Mouse (Mus musculus): ENCODE measurements around the gene Gbf1. TPM values are rescaled to one million over a fixed set of nuclear protein-coding genes. Genes with fewer than 3 reads are reported as not detected.

Gbf1 gene
- 419 and 633 TPM in 2 replicates for polyA plus RNA-seq (2012; ENCODE audit: low replicate concordance)

DNA sequence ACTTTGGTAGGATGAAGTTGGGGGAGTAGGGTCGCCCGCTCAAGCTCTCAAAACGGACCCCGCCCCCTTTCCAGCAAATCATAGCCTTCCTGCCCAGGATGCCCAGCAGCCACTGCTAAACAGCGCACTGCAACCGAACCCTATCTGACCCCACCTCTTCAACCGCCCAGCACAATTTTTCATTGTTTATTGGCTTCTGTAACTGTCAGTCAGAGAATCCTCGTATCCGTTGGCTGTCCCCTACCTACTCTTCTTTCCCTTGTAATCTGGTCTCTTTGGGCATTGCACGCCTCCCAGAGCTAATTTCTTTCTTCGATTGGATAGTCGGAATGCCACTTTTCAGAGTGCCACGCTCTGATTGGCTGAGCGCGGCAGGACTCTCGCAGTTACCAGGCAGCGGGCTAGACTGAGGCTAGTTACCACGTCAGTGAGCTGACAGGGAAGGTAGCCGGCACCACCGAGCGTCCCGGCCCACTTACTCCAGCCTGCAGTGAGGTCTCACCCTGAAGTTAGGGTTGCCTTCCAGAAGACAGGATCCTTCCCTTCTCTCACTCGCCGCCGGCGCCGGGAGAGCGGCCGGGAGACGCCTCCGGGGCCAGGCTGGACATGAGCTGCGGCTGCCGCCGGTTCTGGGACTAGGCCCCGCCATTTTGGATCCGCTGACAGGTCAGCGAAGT, at the start of gene Gbf1:
Gene Gbf1, plus strand, starts transcription at position 383 of the 677 bp plus-strand sequence.

DNA sequence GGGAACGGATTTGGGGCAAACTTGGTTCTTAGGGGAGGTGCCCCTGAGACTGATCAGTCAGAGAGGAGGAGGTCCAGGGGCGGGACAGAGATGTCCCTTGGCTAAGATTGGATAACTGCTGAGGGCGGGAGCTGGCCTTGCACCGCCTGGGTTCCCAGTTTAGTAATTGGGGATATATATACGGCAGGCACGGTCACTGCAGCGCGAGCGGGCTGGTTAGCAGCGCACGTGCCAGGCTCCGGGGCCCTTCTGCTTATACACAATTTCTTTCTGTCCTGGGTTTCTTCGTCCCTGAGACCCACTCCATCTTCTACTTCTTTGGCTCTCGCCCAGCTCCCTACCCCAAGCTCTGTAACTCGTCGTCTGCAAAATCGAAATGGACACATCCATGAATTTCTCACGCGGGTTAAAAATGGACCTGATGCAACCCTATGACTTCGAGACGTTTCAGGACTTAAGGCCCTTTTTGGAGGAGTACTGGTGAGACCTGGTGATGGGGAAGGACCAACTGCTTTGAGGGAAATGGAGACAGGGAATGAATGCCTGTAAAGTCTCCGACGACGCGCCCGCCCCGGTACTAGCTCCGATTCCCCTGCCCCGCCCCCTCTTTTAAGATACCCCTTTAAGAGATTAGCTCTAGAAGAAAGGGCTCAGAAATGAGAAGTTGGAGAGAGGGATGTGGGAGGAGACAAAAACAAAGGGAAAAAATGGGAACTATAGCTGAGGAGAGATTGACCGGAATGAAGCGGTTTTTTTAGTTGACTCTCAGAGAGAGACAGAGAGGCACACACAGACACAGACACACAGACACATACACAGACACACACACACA, 20.4 kb upstream of the Gbf1 start, which contains the start of gene Elovl3:
Gene Elovl3, plus strand, starts transcription at position 204 of the 832 bp plus-strand sequence.

DNA sequence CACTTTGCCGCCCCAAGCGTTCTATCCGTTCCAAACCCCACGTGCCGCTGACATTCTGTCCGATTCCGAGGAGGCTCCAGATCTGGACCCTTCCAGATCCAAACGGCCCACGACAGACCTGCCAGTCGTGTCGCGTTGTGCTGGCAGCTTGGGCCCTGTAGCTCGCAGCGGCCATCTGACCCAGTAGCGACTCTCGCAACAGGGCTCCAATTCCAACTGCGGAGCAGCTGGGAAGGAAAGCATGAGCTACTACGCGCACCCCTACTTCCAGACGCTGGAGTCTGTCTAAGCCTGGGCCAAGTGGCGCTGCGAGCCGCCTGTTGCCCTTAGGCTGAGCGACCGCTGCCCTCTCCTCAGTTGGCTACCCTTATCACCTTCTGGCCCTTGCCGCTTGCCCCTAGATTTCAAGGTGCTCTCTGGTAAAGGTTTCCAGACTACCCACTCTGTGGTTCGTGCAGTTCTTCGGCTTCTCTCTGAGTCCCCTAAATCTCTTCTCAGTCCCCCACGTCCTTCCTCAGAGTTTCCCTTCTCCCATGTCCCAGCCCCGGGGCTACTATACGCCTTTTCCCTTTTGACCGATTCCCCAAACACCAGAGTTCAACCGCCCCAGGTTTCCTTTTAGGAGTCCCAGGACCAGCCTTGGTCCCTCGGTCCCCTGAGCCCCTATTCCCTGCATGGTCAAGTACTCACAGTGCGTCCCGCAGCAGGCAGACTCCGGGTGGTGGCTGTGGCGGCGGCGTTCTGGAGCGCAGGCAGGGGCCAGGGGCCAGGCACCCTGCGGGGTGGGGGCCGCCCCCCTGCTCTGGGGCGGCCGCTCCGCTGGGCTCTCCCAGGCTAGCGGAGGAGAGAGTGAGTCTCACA, 4.6 kb upstream of the Gbf1 start, which contains the start of gene Pitx3:
Gene Pitx3, minus strand, starts transcription at position 816 of the 861 bp plus-strand sequence.

DNA sequence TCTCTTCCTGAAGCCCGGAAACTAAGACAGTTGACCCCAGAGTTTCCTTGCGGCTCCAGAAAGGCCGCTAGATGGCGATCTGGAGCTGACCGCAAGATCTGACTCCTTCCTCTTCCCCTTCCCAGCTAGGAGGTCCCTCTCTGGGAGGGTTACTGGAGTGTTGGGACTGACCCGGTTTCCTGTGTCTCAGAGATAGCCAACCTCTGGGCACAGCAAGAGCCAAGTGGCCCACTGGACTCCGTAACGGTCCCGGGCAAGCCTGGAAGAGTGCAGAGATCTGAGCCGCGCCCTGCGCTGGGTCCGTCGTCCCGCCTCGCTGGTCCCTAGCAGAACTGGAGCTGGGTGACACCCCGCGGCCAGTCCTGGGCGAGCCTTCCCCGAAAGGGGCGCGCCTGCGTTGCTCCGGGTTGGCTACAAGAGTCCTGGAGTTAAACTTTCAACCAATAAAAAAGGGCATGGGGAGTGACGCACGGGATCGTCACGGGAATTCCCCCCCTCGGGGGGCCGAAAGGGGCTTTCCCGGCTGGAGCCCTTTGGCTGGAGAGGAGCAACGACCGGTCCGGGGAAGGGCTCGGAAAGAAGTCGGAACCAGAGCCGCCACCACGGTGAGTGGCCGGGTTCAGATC, 152.0 kb downstream of the Gbf1 start, which contains the start of gene Nfkb2:
Gene Nfkb2, plus strand, starts transcription at position 105 of the 626 bp plus-strand sequence.

DNA sequence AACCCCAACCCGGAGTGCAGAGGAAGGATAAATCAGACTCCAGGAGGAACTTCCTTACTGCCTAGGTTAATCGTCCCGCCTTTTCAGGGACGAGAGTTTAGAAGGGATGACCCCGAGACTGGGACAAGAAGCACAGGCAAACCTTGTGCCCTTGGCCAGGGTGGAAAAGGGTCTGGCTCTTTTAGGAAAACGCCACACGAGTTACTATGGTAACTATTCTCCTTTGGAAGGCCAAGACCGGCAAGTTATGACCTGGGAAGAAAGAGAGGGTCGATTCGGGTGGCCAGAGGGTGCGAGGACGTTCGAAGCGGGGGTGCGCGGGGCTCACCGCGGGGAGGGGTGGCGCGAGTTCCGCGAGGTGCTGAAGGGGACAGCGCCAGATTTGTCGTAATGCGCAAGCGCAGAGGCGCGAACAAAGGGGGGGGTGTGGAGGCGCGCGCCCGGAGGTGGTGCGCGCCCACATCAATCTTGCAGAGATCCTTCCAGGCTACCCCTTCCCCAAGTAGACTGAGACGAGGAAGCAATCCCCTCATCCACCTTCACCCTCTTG, 174.5 kb downstream of the Gbf1 start, which contains the start of gene Psd:
Gene Psd, minus strand, starts transcription at position 401 of the 550 bp plus-strand sequence.

DNA sequence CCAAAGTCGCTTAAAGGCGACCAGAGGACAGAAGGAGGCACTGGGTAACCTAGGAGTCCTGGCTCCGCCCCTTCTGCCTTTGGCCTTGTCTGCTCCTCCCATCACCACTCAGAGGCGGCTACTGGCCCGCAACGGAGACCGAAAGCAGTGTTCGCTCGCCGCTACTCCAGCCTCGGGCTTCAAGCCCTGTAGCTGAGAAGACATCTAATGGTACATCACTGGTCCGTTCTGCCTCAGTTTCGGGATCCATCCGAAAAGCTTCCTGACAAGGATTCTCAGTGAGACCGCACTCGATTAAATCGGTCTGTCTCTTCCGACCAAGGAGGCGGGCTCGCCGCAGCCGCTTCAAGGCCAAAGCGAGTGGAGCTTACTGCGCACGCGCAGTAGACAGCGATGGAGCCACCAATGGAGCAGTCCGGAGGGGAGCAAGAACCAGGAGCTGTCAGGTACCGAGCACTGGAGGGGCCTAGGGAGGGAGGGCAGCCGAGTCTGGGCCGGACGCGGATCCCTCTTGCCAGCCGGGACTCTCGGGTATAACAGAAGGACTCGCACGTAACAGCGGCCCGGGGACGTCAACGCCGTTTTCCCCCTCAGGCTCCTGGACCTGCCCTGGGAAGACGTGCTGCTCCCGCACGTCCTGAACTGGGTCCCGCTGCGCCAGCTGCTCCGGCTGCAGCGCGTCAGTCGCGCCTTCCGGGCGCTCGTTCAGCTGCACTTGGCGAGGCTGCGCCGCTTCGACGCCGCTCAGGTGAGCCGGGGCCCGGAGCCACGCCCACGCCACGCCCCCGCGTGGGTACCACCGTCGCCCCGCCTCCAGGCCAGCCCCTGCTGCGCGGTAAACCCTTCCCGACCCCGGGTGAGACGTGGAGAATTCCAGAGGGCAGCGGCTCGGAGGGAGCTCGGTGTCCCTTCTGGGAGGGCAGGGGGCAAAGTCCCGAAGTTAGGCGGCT, 176.0 kb downstream of the Gbf1 start, which contains the start of gene Fbxl15:
Gene Fbxl15, plus strand, starts transcription at position 104 of the 950 bp plus-strand sequence.

Other genes with a start within 250 kb of the Gbf1 start
- gene Armh3, start 154.0 kb upstream of the Gbf1 start, polyA plus RNA-seq (2012; ENCODE audit: low replicate concordance) = 2.3 and 3.8 TPM in 2 replicates
- gene Hps6, start 149.0 kb upstream of the Gbf1 start, polyA plus RNA-seq (2012; ENCODE audit: low replicate concordance) = 19.5 and 24.6 TPM in 2 replicates
- gene Pprc1, start 107.6 kb upstream of the Gbf1 start, polyA plus RNA-seq (2012; ENCODE audit: low replicate concordance) = 16.1 and 33.2 TPM in 2 replicates
- gene Ldb1, start 107.3 kb upstream of the Gbf1 start, polyA plus RNA-seq (2012; ENCODE audit: low replicate concordance) = 487 and 962 TPM in 2 replicates
- 15.6 and 32.4 TPM in 2 replicates for gene Nolc1, start 76.6 kb upstream of the Gbf1 start, polyA plus RNA-seq (2012; ENCODE audit: low replicate concordance)
- not detected in 2 replicates for gene Elovl3, start 20.6 kb upstream of the Gbf1 start, polyA plus RNA-seq (2012; ENCODE audit: low replicate concordance)
- not detected in 2 replicates for gene Pitx3, start 4.2 kb upstream of the Gbf1 start, polyA plus RNA-seq (2012; ENCODE audit: low replicate concordance)
- gene Nfkb2, start 151.8 kb downstream of the Gbf1 start, polyA plus RNA-seq (2012; ENCODE audit: low replicate concordance) = 225 and 361 TPM in 2 replicates
- 1.7 and 2.5 TPM in 2 replicates for gene Psd, start 174.6 kb downstream of the Gbf1 start, polyA plus RNA-seq (2012; ENCODE audit: low replicate concordance)
- gene Fbxl15, start 175.7 kb downstream of the Gbf1 start, polyA plus RNA-seq (2012; ENCODE audit: low replicate concordance) = 17.6 and 24.2 TPM in 2 replicates
- 94.2 and 96.3 TPM in 2 replicates for gene Cuedc2, start 186.2 kb downstream of the Gbf1 start, polyA plus RNA-seq (2012; ENCODE audit: low replicate concordance)
- gene Mfsd13a, start 188.6 kb downstream of the Gbf1 start, polyA plus RNA-seq (2012; ENCODE audit: low replicate concordance) = 9.8 and 25.9 TPM in 2 replicates
- gene 2310034G01Rik, start 197.8 kb downstream of the Gbf1 start, polyA plus RNA-seq (2012; ENCODE audit: low replicate concordance) = 0.34 and 0.75 TPM in 2 replicates
- 26.1 and 37.0 TPM in 2 replicates for gene Actr1a, start 243.2 kb downstream of the Gbf1 start, polyA plus RNA-seq (2012; ENCODE audit: low replicate concordance)
- gene Sufu, start 244.4 kb downstream of the Gbf1 start, polyA plus RNA-seq (2012; ENCODE audit: low replicate concordance) = 38.7 and 49.4 TPM in 2 replicates